Mouse (Mus musculus): Measurements from ENCODE around the gene Golga5.

GRCm38 (mm10) chr12:102524216-102524615 lies 55.3 kb downstream of the Golga5 start:
- TF ChIP-seq CTCF (IDR thresholded peaks at IDR 0.05; ENCODE audit: control insufficient read depth, insufficient read depth, low read length), result no peak
- no peak for TF ChIP-seq POLR2A (IDR thresholded peaks at IDR 0.05; ENCODE audit: borderline replicate concordance, control insufficient read depth, low read depth, low read length)
